Mouse (Mus musculus) kidney, embryonic 15.5 days (tissue): ENCODE results near the gene Gm21987. TPM values are rescaled to one million over a fixed set of nuclear protein-coding genes. Genes with fewer than 3 reads are reported as not detected.
A peak's percentile ranks its signal among the peaks of the same experiment; 100 is the strongest.

Experiments
- ATAC-seq: fragments of 200-750 bp; cut with Nextera tagmentation; replicated peaks from 2 replicates; pipeline ENCODE4 v1.8.0; 2017; ENCODE audit warnings: moderate TSS enrichment; ENCODE audit not compliant: low FRiP score
- H3K27ac ChIP-seq: fragments of 300-500 bp; sonication (generic); 2 replicates; pipeline ENCODE4 v1.5.1; 2015; ENCODE audit warnings: mild to moderate bottlenecking, inconsistent platforms
- H3K27me3 ChIP-seq: fragments of 300-500 bp; sonication (generic); 2 replicates; pipeline ENCODE4 v1.6.1; 2015; ENCODE audit warnings: inconsistent platforms
- H3K36me3 ChIP-seq: fragments of 300-500 bp; sonication (generic); 2 replicates; pipeline ENCODE4 v1.6.1; 2015; ENCODE audit warnings: inconsistent platforms
- H3K4me1 ChIP-seq: fragments of 300-500 bp; sonication (generic); 2 replicates; pipeline ENCODE4 v1.6.1; 2015; ENCODE audit warnings: inconsistent platforms
- H3K4me2 ChIP-seq: fragments of 300-500 bp; sonication (generic); 2 replicates; pipeline ENCODE4 v1.6.1; 2015; ENCODE audit warnings: moderate library complexity, mild to moderate bottlenecking, inconsistent platforms
- H3K4me3 ChIP-seq: fragments of 300-500 bp; sonication (generic); replicated peaks from 2 replicates; pipeline ENCODE4 v1.5.1; 2015; ENCODE audit warnings: mild to moderate bottlenecking, inconsistent platforms
- H3K9ac ChIP-seq: fragments of 300-500 bp; sonication (generic); 2 replicates; pipeline ENCODE4 v1.6.1; 2015; ENCODE audit warnings: mild to moderate bottlenecking, inconsistent platforms
- H3K9me3 ChIP-seq: fragments of 300-500 bp; sonication (generic); replicated peaks from 2 replicates; pipeline ENCODE4 v1.6.1; 2016; ENCODE audit warnings: inconsistent platforms
- WGBS: fragments of 180-500 bp; shearing (Covaris S2); methylation state at CpG from one replicate; pipeline ENCODE4 v1.1.7; 2015; ENCODE audit warnings: mixed read lengths; 5-methylcytosine and 5-hydroxymethylcytosine counted together
- polyA plus RNA-seq: library from polyadenylated mRNA; unstranded; fragments of >200 nt; fragmentation: Nextera tagmentation; extraction: Ambion mirVana; gene quantifications from 2 replicates; pipeline ENCODE4 v1.2.1, GENCODE M21; 2015

Gene Gm21987
- polyA plus RNA-seq, 1 experiment from 2014 or later = not detected

GRCm38 (mm10) chr16:38400311-38400960 is 53.6 kb downstream of the Gm21987 start:
- peak overlapping the region; percentile 19; the same call in 1 of the 2 replicates for H3K9ac ChIP-seq
- H3K4me2 ChIP-seq = peak overlapping the region; percentile 61
- WGBS = 83% methylated on average over 9 of the region's 9 CpGs
- peak; percentile 14; the same call in 1 of the 2 replicates for ATAC-seq
- peak overlapping the region; percentile 25 for H3K4me3 ChIP-seq
- H3K27ac ChIP-seq = peak overlapping the region; percentile 81
- no peaks in the 10 kb centered on the region for H3K36me3 ChIP-seq
- peaks cover 24% of the 10 kb centered on the region for H3K4me1 ChIP-seq
- no peaks in the 10 kb centered on the region for H3K9me3 ChIP-seq
- 0 out of 2 replicates have a peak, but pooled peaks cover 4% of the 10 kb centered on the region for H3K27me3 ChIP-seq

DNA sequence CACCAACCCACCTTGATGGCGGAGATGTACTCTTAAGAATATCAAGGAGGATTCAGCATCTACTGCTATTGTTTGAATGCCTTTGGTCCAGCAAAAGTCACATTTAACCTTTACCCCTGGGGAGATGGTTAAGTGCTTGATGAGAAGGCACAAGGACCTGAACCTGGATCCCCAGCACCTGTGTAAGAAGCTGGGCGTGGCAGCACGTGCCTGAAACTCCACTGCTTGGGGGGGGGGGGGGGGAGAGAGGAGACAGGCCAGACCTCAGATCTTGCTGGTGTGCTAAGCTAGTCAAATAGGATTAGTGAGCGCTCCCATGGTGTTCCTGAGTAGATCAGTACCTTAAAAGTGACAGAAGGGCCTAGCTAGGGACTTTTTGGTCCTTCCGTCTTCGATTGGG is 54.6 kb downstream of the Gm21987 start:
- H3K9me3 ChIP-seq = no peaks in the 10 kb centered on the region
- H3K4me3 ChIP-seq = no peak overlapping the region
- no peak overlapping the region for H3K4me2 ChIP-seq
- no peak for ATAC-seq
- H3K27ac ChIP-seq = no peak overlapping the region
- H3K9ac ChIP-seq = no peak overlapping the region
- peaks cover 19% of the 10 kb centered on the region for H3K4me1 ChIP-seq
- WGBS = 90% methylated on average over 6 of the region's 6 CpGs
- no peaks in the 10 kb centered on the region for H3K36me3 ChIP-seq
- 0 out of 2 replicates have a peak, but pooled peaks cover 4% of the 10 kb centered on the region for H3K27me3 ChIP-seq

GRCm38 (mm10) chr16:38403639-38404038 is 56.8 kb downstream of the Gm21987 start:
- 87% methylated on average over 7 of the region's 7 CpGs for WGBS
- no peaks in the 10 kb centered on the region for H3K36me3 ChIP-seq
- no peak overlapping the region for H3K9ac ChIP-seq
- no peak overlapping the region for H3K4me2 ChIP-seq
- no peaks in the 10 kb centered on the region for H3K27me3 ChIP-seq
- peaks cover 17% of the 10 kb centered on the region for H3K4me1 ChIP-seq
- no peak overlapping the region for H3K27ac ChIP-seq
- no peak overlapping the region for H3K4me3 ChIP-seq
- no peak for ATAC-seq
- no peaks in the 10 kb centered on the region for H3K9me3 ChIP-seq

DNA sequence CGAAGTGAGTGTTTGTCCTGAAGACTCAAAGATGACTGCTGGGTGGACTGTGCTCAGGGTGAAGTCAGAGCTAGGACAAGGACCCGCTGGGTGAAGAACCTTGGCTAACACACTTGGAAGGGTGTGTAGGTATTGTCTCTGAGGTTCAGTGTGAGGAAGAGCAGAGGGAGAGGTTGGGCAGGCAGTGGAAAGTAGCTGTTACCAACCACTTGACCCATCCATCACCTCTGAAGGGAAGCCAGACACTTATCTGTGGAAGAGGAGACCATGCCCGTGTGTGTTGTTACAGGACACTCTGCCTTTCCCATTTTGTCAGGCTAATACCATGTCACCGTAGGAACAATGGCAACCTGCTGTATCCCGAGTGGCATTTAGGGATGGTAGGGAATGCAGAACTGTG is 59.5 kb downstream of the Gm21987 start:
- WGBS = 82% methylated on average over 5 of the region's 5 CpGs
- ATAC-seq = no peak
- H3K27ac ChIP-seq = no peak overlapping the region

GRCm38 (mm10) chr16:38406708-38407107 is 59.9 kb downstream of the Gm21987 start:
- Histone ChIP-seq H3K9me3 (no peaks in the 10 kb centered on the region), H3K4me1 (no peaks in the 10 kb centered on the region), H3K4me3 (no peak overlapping the region), H3K9ac (no peak overlapping the region), H3K27me3 (no peaks in the 10 kb centered on the region), H3K4me2 (no peak overlapping the region), H3K36me3 (no peaks in the 10 kb centered on the region), H3K27ac (no peak overlapping the region)
- no peak for ATAC-seq
- 86% methylated on average over 6 of the region's 6 CpGs for WGBS

More for the DNA sequence above, 59.5 kb downstream of the Gm21987 start:
- H3K4me1 ChIP-seq = no peaks in the 10 kb centered on the region
- no peak overlapping the region for H3K4me2 ChIP-seq
- no peaks in the 10 kb centered on the region for H3K9me3 ChIP-seq
- H3K27me3 ChIP-seq = no peaks in the 10 kb centered on the region
- H3K4me3 ChIP-seq = no peak overlapping the region
- no peaks in the 10 kb centered on the region for H3K36me3 ChIP-seq
- no peak overlapping the region for H3K9ac ChIP-seq

DNA sequence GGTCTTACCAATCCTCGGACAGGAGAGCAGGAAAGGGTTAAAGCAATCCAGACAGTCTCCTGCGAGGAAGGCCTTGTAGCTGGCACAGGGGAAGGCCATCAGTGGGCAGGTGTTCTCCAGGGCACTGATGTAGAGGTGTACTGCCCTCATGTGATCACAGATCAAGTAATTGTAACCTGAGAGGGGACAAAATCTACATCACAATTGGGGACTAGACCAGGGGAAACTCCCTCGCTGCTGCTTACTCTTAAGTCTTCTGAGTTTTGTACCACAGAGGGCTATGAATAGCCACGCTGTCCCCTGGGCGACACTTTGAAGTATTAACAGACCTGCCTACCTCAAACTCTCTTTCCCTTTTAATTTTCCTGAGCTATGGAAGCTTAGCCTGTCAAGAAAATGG is 60.7 kb downstream of the Gm21987 start:
- no peak overlapping the region for H3K27ac ChIP-seq
- WGBS = 36% methylated on average over 5 of the region's 5 CpGs
- no peak overlapping the region for H3K9ac ChIP-seq
- no peaks in the 10 kb centered on the region for H3K27me3 ChIP-seq
- ATAC-seq = no peak
- no peaks in the 10 kb centered on the region for H3K4me1 ChIP-seq
- H3K4me3 ChIP-seq = no peak overlapping the region
- no peaks in the 10 kb centered on the region for H3K36me3 ChIP-seq
- no peaks in the 10 kb centered on the region for H3K9me3 ChIP-seq
- H3K4me2 ChIP-seq = no peak overlapping the region

GRCm38 (mm10) chr16:38408416-38408815 is 61.6 kb downstream of the Gm21987 start:
- H3K4me3 ChIP-seq = no peak overlapping the region
- 96% methylated on average over 8 of the region's 8 CpGs for WGBS
- ATAC-seq = no peak
- no peak overlapping the region for H3K9ac ChIP-seq
- H3K36me3 ChIP-seq = no peaks in the 10 kb centered on the region
- H3K9me3 ChIP-seq = no peaks in the 10 kb centered on the region
- H3K27me3 ChIP-seq = no peaks in the 10 kb centered on the region
- H3K4me2 ChIP-seq = no peak overlapping the region
- no peak overlapping the region for H3K27ac ChIP-seq
- no peaks in the 10 kb centered on the region for H3K4me1 ChIP-seq

Other genes starting within 250 kb of the Gm21987 start
- 0.35 and 0.49 TPM in 2 replicates for gene Nr1i2, start 52.2 kb upstream of the Gm21987 start, polyA plus RNA-seq
- gene Maats1, start 4.9 kb upstream of the Gm21987 start, polyA plus RNA-seq = 0.14 and 0.27 TPM in 2 replicates
- gene Cox17, start within 50 bp of the Gm21987 start, polyA plus RNA-seq = 167 and 189 TPM in 2 replicates
- gene Popdc2, start 15.2 kb downstream of the Gm21987 start, polyA plus RNA-seq = 1.1 and 5.7 TPM in 2 replicates
- gene Pla1a, start 86.1 kb downstream of the Gm21987 start, polyA plus RNA-seq = 3.9 and 4.2 TPM in 2 replicates
- 93.2 and 102 TPM in 2 replicates for gene Adprh, start 105.7 kb downstream of the Gm21987 start, polyA plus RNA-seq
- 0.29 and 0.50 TPM in 2 replicates for gene Cd80, start 108.5 kb downstream of the Gm21987 start, polyA plus RNA-seq
- 32.1 and 32.3 TPM in 2 replicates for gene Timmdc1, start 175.6 kb downstream of the Gm21987 start, polyA plus RNA-seq
- 58.0 and 60.6 TPM in 2 replicates for gene Poglut1, start 203.2 kb downstream of the Gm21987 start, polyA plus RNA-seq
- 118 and 125 TPM in 2 replicates for gene Tmem39a, start 211.7 kb downstream of the Gm21987 start, polyA plus RNA-seq